Mouse (Mus musculus): ENCODE measurements around the gene Lce1b.
"Not testable (repeated sequence)": the region's sequence is repeated elsewhere in the genome, so short reads cannot be mapped to it uniquely, and the experiment has no call there.

Gene Lce1b

GRCm38 (mm10) chr3:92656826-92657225 lies at the start of gene Lce1b:
Gene Lce1b, minus strand, starts transcription at chr3:92656926.
- DNase-seq (ENCODE audit: low spot score), result no peak

GRCm38 (mm10) chr3:92694613-92695012 lies 37.9 kb upstream of the Lce1b start:
- DNase-seq (ENCODE audit: low spot score), result no peak

- DNase-seq (ENCODE audit: low spot score), result no peak
Measured at GRCm38 (mm10) chr3:92691688-92692087, 35.0 kb upstream of the Lce1b start.

GRCm38 (mm10) chr3:92689154-92689553 lies 32.4 kb upstream of the Lce1b start:
- DNase-seq (ENCODE audit: low spot score), result not testable (repeated sequence)

GRCm38 (mm10) chr3:92687110-92687509 lies 30.4 kb upstream of the Lce1b start, which contains the start of gene Lce1d:
Gene Lce1d, minus strand, starts transcription at chr3:92687210.
- DNase-seq (ENCODE audit: low spot score), result no peak

GRCm38 (mm10) chr3:92678947-92679346 lies 22.2 kb upstream of the Lce1b start, which contains the start of gene Lce1c:
Gene Lce1c, plus strand, starts transcription at chr3:92679247.
- no peak for DNase-seq (ENCODE audit: low spot score)

- DNase-seq (ENCODE audit: low spot score), result no peak
Measured at GRCm38 (mm10) chr3:92670215-92670614, 13.5 kb upstream of the Lce1b start, which contains the start of gene Lce1a2. Gene Lce1a2, minus strand, starts transcription at chr3:92670315.

GRCm38 (mm10) chr3:92648207-92648606 lies 8.5 kb downstream of the Lce1b start, which contains the start of gene Lce1a1:
Gene Lce1a1, minus strand, starts transcription at chr3:92648307.
- no peak for DNase-seq (ENCODE audit: low spot score)

- no peak for DNase-seq (ENCODE audit: low spot score)
Measured at GRCm38 (mm10) chr3:92639854-92640253, 16.9 kb downstream of the Lce1b start.

- DNase-seq (ENCODE audit: low spot score), result no peak
Measured at GRCm38 (mm10) chr3:92638653-92638991, 18.1 kb downstream of the Lce1b start.

- no peak for DNase-seq (ENCODE audit: low spot score)
Measured at GRCm38 (mm10) chr3:92637745-92638652, 18.7 kb downstream of the Lce1b start.

- no peak for DNase-seq (ENCODE audit: low spot score)
Measured at GRCm38 (mm10) chr3:92621560-92621959, 35.2 kb downstream of the Lce1b start, which contains the start of gene Lce6a. Gene Lce6a, minus strand, starts transcription at chr3:92621660.

GRCm38 (mm10) chr3:92609804-92610203 lies 46.9 kb downstream of the Lce1b start:
- no peak for DNase-seq (ENCODE audit: low spot score)

GRCm38 (mm10) chr3:92607392-92607791 lies 49.3 kb downstream of the Lce1b start, which contains the start of gene 2210017I01Rik:
Gene 2210017I01Rik, minus strand, starts transcription at chr3:92607492.
- DNase-seq (ENCODE audit: low spot score), result no peak

All from ovary, postnatal 10 days (tissue).